Mouse (Mus musculus) inflammation-experienced regulatory T-cells, adult 16 weeks (primary cell): ENCODE data around the gene Gm11487. TPM values are rescaled to one million over a fixed set of nuclear protein-coding genes. Genes with fewer than 3 reads are reported as not detected.

ENCODE experiments used
- polyA plus RNA-seq: library from polyadenylated mRNA; unstranded; fragments of 100-300 nt; shearing (Covaris generic); gene quantifications from one replicate; pipeline ENCODE4 v1.2.1, GENCODE M21; 2017

Gm11487 gene
- not detected for polyA plus RNA-seq

GRCm38 (mm10) chr4:73404972-73405371 is at the start of gene Gm11487:
Gene Gm11487, minus strand, starts transcription at chr4:73405072.

Other genes starting within 250 kb of the Gm11487 start
- not detected for gene Gm11238, start 202.8 kb upstream of the Gm11487 start, polyA plus RNA-seq
- gene Gm11237, start 217.9 kb upstream of the Gm11487 start, polyA plus RNA-seq, result not detected
- not detected for gene Gm11236, start 233.0 kb upstream of the Gm11487 start, polyA plus RNA-seq